Mouse (Mus musculus) myocyte (in vitro differentiated cells): ENCODE results near the gene Pvr. TPM values are rescaled to one million over a fixed set of nuclear protein-coding genes. Genes with fewer than 3 reads are reported as not detected.

Source experiments
- H3K27me3 ChIP-seq: one replicate; pipeline ENCODE4 v1.6.1; 2011; ENCODE audit not compliant: control insufficient read depth, insufficient read depth, insufficient read length
- H3K36me3 ChIP-seq: one replicate; pipeline ENCODE4 v1.6.1; 2011; ENCODE audit not compliant: control insufficient read depth, insufficient read depth
- H3K4me2 ChIP-seq: one replicate; pipeline ENCODE4 v1.6.1; 2011; ENCODE audit warnings: low read depth, control low read depth
- H3K4me3 ChIP-seq: one replicate; pipeline ENCODE4 v1.5.1; 2011; ENCODE audit warnings: mild to moderate bottlenecking, control low read depth, moderate library complexity
- H3K79me2 ChIP-seq: one replicate; pipeline ENCODE4 v1.6.1; 2011; ENCODE audit not compliant: control insufficient read depth, insufficient read depth
- H3ac ChIP-seq: one replicate; pipeline ENCODE4 v1.6.1; 2011; ENCODE audit not compliant: control insufficient read depth, insufficient read length
- CEBPB ChIP-seq: IDR thresholded peaks from 2 replicates; pipeline ENCODE4 v1.6.1; 2011; ENCODE audit warnings: mild to moderate bottlenecking, moderate library complexity; ENCODE audit not compliant: poor library complexity, insufficient read depth, severe bottlenecking
- E2F4 ChIP-seq: IDR thresholded peaks from one replicate; pipeline ENCODE4 v1.6.1; 2011; ENCODE audit warnings: mild to moderate bottlenecking, control low read depth, moderate library complexity; ENCODE audit not compliant: insufficient read depth
- MAX ChIP-seq: IDR thresholded peaks from one replicate; pipeline ENCODE4 v1.6.1; 2011; ENCODE audit warnings: low read depth, mild to moderate bottlenecking, control low read depth
- MYOD1 ChIP-seq, 3 experiments: IDR thresholded peaks; one replicate each; pipeline ENCODE4 v1.6.1; 2011; ENCODE audit warnings: control low read depth in 2 of 3, low read depth in 2 of 3, mild to moderate bottlenecking in 2 of 3, moderate library complexity in 1 of 3; ENCODE audit not compliant: insufficient read length in 2 of 3, control insufficient read depth in 1 of 3
- MYOG ChIP-seq, 3 experiments: IDR thresholded peaks; one replicate each; pipeline ENCODE4 v1.6.1; 2011; ENCODE audit warnings: control low read depth in 2 of 3, low read depth in 2 of 3, mild to moderate bottlenecking in 2 of 3; ENCODE audit not compliant: insufficient read length in 2 of 3, control insufficient read depth in 1 of 3, insufficient read depth in 1 of 3
- POLR2A ChIP-seq: IDR thresholded peaks from one replicate; pipeline ENCODE4 v1.6.1; 2011; ENCODE audit warnings: low read depth, mild to moderate bottlenecking, control low read depth, moderate library complexity; ENCODE audit not compliant: insufficient read length
- POLR2AphosphoS2 ChIP-seq: IDR thresholded peaks from one replicate; pipeline ENCODE4 v1.6.1; 2011; ENCODE audit warnings: low read depth, control low read depth; ENCODE audit not compliant: insufficient read length
- REST ChIP-seq: IDR thresholded peaks from one replicate; pipeline ENCODE4 v1.6.1; 2011; ENCODE audit warnings: mild to moderate bottlenecking, control low read depth, moderate library complexity; ENCODE audit not compliant: insufficient read depth, insufficient read length
- SRF ChIP-seq: IDR thresholded peaks from one replicate; pipeline ENCODE4 v1.6.1; 2011; ENCODE audit warnings: low read depth; ENCODE audit not compliant: control insufficient read depth, insufficient read length
- TCF12 ChIP-seq: IDR thresholded peaks from one replicate; pipeline ENCODE4 v1.6.1; 2011; ENCODE audit warnings: mild to moderate bottlenecking, control low read depth; ENCODE audit not compliant: poor library complexity, insufficient read depth, severe bottlenecking
- TCF3 ChIP-seq: IDR thresholded peaks from one replicate; pipeline ENCODE4 v1.6.1; 2011; ENCODE audit warnings: low read depth, control low read depth; ENCODE audit not compliant: insufficient read length
- USF1 ChIP-seq: IDR thresholded peaks from one replicate; pipeline ENCODE4 v1.6.1; 2011; ENCODE audit warnings: low read depth, mild to moderate bottlenecking, control low read depth, moderate library complexity
- polyA plus RNA-seq: library from polyadenylated mRNA; unstranded; fragments of >200 nt; fragmentation: generic; extraction: Trizol; gene quantifications from one replicate; pipeline ENCODE4 v1.2.1, GENCODE M21; 2012; ENCODE audit warnings: missing spikeins

Pvr gene
- polyA plus RNA-seq, 1 experiment, result 39.7 TPM

GRCm38 (mm10) chr7:19865246-19866036 lies 55.5 kb downstream of the Pvr start:
- TF ChIP-seq SRF (no peak), USF1 (no peak), TCF3 (no peak), POLR2A (no peak), MAX (no peak), REST (no peak), CEBPB (no peak), TCF12 (no peak), POLR2AphosphoS2 (no peak), E2F4 (no peak), MYOG (IDR thresholded peaks at IDR 0.05; ENCODE audit: control insufficient read depth in 1 of 3, insufficient read depth in 1 of 3, insufficient read length in 2 of 3, low read depth in 2 of 3) (no peak), MYOD1 (IDR thresholded peaks at IDR 0.05; ENCODE audit: control insufficient read depth in 1 of 3, insufficient read length in 2 of 3, low read depth in 2 of 3) (no peak)
- Histone ChIP-seq H3K4me3 (no peak overlapping the region), H3K36me3 (no peaks in the 10 kb centered on the region), H3K79me2 (no peaks in the 10 kb centered on the region), H3K4me2 (no peak overlapping the region), H3K27me3 (peaks cover 6% of the 10 kb centered on the region), H3ac (no peak overlapping the region)

GRCm38 (mm10) chr7:19864241-19864640 lies 56.7 kb downstream of the Pvr start:
- no peak for TF ChIP-seq E2F4
- no peak for TF ChIP-seq MYOD1 (IDR thresholded peaks at IDR 0.05; ENCODE audit: control insufficient read depth in 1 of 3, insufficient read length in 2 of 3, low read depth in 2 of 3)
- no peak for TF ChIP-seq TCF3
- TF ChIP-seq MYOG (IDR thresholded peaks at IDR 0.05; ENCODE audit: control insufficient read depth in 1 of 3, insufficient read depth in 1 of 3, insufficient read length in 2 of 3, low read depth in 2 of 3), result no peak
- no peak for TF ChIP-seq MAX
- TF ChIP-seq POLR2AphosphoS2, result no peak
- TF ChIP-seq USF1, result no peak
- no peak for TF ChIP-seq REST
- no peak for TF ChIP-seq TCF12
- Histone ChIP-seq H3K4me2 (no peak overlapping the region), H3K79me2 (no peaks in the 10 kb centered on the region), H3K27me3 (peaks cover 7% of the 10 kb centered on the region), H3K4me3 (no peak overlapping the region), H3ac (no peak overlapping the region), H3K36me3 (no peaks in the 10 kb centered on the region)

GRCm38 (mm10) chr7:19861199-19861598 lies 59.8 kb downstream of the Pvr start, which contains the start of gene Ceacam16:
Ceacam16 (minus strand) TSS chr7:19861299.
- Histone ChIP-seq H3K4me2 (no peak within 1 kb of the TSS), H3K27me3 (peaks cover 7% of the 10 kb centered on the region), H3K4me3 (no peak within 1 kb of the TSS), H3K36me3 (no peaks in the 10 kb centered on the region), H3K79me2 (no peaks in the 10 kb centered on the region), H3ac (no peak within 1 kb of the TSS)
- TF ChIP-seq POLR2A, result no peak
- TF ChIP-seq TCF3, result no peak
- no peak for TF ChIP-seq TCF12
- TF ChIP-seq MAX, result no peak
- no peak for TF ChIP-seq CEBPB

- no peaks in the 10 kb centered on the region for H3K79me2 ChIP-seq
- no peaks in the 10 kb centered on the region for H3K36me3 ChIP-seq
- H3K4me2 ChIP-seq, result no peak overlapping the region
- no peak overlapping the region for H3K4me3 ChIP-seq
- no peak overlapping the region for H3ac ChIP-seq
- TF ChIP-seq CEBPB (no peak), REST (no peak), MYOD1 (IDR thresholded peaks at IDR 0.05; ENCODE audit: control insufficient read depth in 1 of 3, insufficient read length in 2 of 3, low read depth in 2 of 3) (no peak), USF1 (no peak), POLR2AphosphoS2 (no peak), TCF12 (no peak), TCF3 (no peak)
- peaks cover 7% of the 10 kb centered on the region for H3K27me3 ChIP-seq
Observed at GRCm38 (mm10) chr7:19859740-19860139, 61.2 kb downstream of the Pvr start.

- peaks cover 16% of the 10 kb centered on the region for H3K27me3 ChIP-seq
- no peaks in the 10 kb centered on the region for H3K36me3 ChIP-seq
- TF ChIP-seq POLR2AphosphoS2 (no peak), TCF3 (no peak), CEBPB (no peak), E2F4 (no peak), MAX (no peak), MYOD1 (IDR thresholded peaks at IDR 0.05; ENCODE audit: control insufficient read depth in 1 of 3, insufficient read length in 2 of 3, low read depth in 2 of 3) (no peak), MYOG (IDR thresholded peaks at IDR 0.05; ENCODE audit: control insufficient read depth in 1 of 3, insufficient read depth in 1 of 3, insufficient read length in 2 of 3, low read depth in 2 of 3) (no peak), USF1 (no peak), REST (no peak), POLR2A (no peak), SRF (no peak), TCF12 (no peak)
- H3K79me2 ChIP-seq, result no peaks in the 10 kb centered on the region
- H3K4me2 ChIP-seq, result no peak overlapping the region
- H3K4me3 ChIP-seq, result no peak overlapping the region
- no peak overlapping the region for H3ac ChIP-seq
Observed at GRCm38 (mm10) chr7:19856283-19856682, 64.7 kb downstream of the Pvr start.
